Mouse (Mus musculus) hindbrain, embryonic 16.5 days (tissue): ENCODE data around the gene Tex14. TPM values are rescaled to one million over a fixed set of nuclear protein-coding genes. Genes with fewer than 3 reads are reported as not detected.
"Not testable (repeated sequence)": the region's sequence is repeated elsewhere in the genome, so short reads cannot be mapped to it uniquely, and the experiment has no call there.

Experiments used
- ATAC-seq: fragments of 200-750 bp; cut with Nextera tagmentation; 2 replicates; pipeline ENCODE4 v1.8.0; 2017; ENCODE audit warnings: moderate TSS enrichment, moderate library complexity
- H3K27ac ChIP-seq: fragments of 300-500 bp; sonication (generic); 2 replicates; pipeline ENCODE4 v1.5.1; 2014; ENCODE audit warnings: low read depth, mild to moderate bottlenecking, control low read depth, low read length, moderate library complexity
- H3K27me3 ChIP-seq: fragments of 300-500 bp; sonication (generic); replicated peaks from 2 replicates; pipeline ENCODE4 v1.6.1; 2014; ENCODE audit warnings: low read length; ENCODE audit not compliant: control insufficient read depth, insufficient read depth
- H3K36me3 ChIP-seq: fragments of 300-500 bp; sonication (generic); 2 replicates; pipeline ENCODE4 v1.6.1; 2014; ENCODE audit warnings: mild to moderate bottlenecking, low read length, moderate library complexity, mixed read lengths; ENCODE audit not compliant: control insufficient read depth, insufficient read depth
- H3K4me1 ChIP-seq: fragments of 300-500 bp; sonication (generic); 2 replicates; pipeline ENCODE4 v1.6.1; 2014; ENCODE audit warnings: low read depth, low read length; ENCODE audit not compliant: control insufficient read depth, insufficient read depth
- H3K4me2 ChIP-seq: fragments of 300-500 bp; sonication (generic); 2 replicates; pipeline ENCODE4 v1.6.1; 2014; ENCODE audit warnings: mild to moderate bottlenecking, low read length, control low read depth, moderate library complexity
- H3K4me3 ChIP-seq: fragments of 300-500 bp; sonication (generic); 2 replicates; pipeline ENCODE4 v1.5.1; 2014; ENCODE audit warnings: mild to moderate bottlenecking, low read length, control low read depth, moderate library complexity
- H3K9ac ChIP-seq: fragments of 300-500 bp; sonication (generic); 2 replicates; pipeline ENCODE4 v1.6.1; 2014; ENCODE audit warnings: low read depth, mild to moderate bottlenecking, control low read depth, low read length, moderate library complexity
- H3K9me3 ChIP-seq: fragments of 300-500 bp; sonication (generic); 2 replicates; pipeline ENCODE4 v1.6.1; 2014; ENCODE audit warnings: mild to moderate bottlenecking, low read length, moderate library complexity; ENCODE audit not compliant: control insufficient read depth
- WGBS: fragments of 180-500 bp; shearing (Covaris S2); extraction: QIAGEN DNeasy Blood & Tissue Kit; methylation state at CpG from one replicate; pipeline ENCODE4 v1.1.7; 2014; 5-methylcytosine and 5-hydroxymethylcytosine counted together
- polyA plus RNA-seq: library from polyadenylated mRNA; unstranded; fragments of >200 nt; fragmentation: Nextera tagmentation; extraction: Ambion mirVana; gene quantifications from 2 replicates; pipeline ENCODE4 v1.2.1, GENCODE M21; 2015

The Tex14 gene
- polyA plus RNA-seq, 1 experiment from 2014 or later, result 1.9 TPM

DNA sequence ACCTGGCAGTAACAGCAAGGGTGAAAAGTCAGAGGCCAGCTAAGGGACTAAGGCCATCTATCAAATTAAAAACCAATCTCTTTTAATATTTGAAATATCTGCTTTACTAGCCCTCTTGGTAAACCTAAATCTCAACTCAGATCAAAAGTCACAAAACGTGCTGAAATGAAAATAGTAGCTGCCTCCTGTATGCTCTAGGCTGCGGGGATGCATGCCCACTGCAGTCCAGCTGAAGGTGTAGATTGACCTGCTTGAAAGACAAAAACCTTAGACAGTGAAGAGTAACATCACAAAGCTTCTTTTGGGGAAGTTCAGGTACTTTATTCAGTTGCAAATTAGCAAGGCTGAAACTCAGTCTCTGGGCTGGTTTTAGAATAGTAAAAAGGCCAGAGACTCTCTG is 74.3 kb downstream of the Tex14 start:
- H3K27ac ChIP-seq, H3K4me1 ChIP-seq, H3K27me3 ChIP-seq, H3K4me2 ChIP-seq, H3K4me3 ChIP-seq, H3K36me3 ChIP-seq, H3K9me3 ChIP-seq, ATAC-seq, H3K9ac ChIP-seq: not testable (repeated sequence)
- WGBS, result 69% methylated on average over 2 of the region's 2 CpGs

DNA sequence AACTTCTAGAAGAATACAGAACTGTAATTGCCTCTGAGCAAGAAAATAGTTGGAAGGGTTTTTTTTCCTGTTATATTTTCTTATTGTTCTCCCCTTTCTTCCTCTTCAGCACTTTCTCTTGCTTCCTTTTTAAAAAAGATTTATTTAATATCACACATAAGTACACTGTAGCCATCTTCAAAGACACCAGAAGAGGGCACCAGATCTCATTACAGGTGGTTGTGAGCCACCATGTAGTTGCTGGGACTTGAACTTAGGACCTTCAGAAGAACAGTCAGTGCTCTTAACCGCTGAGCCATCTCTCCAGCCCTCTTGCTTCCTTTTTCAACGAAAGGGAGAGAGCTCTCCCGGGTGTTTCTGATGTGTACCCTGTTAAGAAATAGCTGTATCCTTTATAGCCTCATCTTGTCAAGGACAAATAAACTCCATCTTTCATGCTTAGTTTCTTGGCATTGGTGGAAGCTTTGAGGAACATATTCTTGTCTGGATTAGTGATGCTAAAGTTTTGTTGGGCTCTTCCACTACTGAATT is 79.0 kb downstream of the Tex14 start:
- Histone ChIP-seq H3K4me1 (no peaks in the 10 kb centered on the region), H3K27me3 (no peaks in the 10 kb centered on the region), H3K27ac (no peak overlapping the region), H3K9me3 (no peaks in the 10 kb centered on the region), H3K9ac (no peak overlapping the region), H3K4me3 (no peak overlapping the region), H3K4me2 (no peak overlapping the region), H3K36me3 (no peaks in the 10 kb centered on the region)
- 80% methylated on average over 3 of the region's 3 CpGs for WGBS
- no peak for ATAC-seq

DNA sequence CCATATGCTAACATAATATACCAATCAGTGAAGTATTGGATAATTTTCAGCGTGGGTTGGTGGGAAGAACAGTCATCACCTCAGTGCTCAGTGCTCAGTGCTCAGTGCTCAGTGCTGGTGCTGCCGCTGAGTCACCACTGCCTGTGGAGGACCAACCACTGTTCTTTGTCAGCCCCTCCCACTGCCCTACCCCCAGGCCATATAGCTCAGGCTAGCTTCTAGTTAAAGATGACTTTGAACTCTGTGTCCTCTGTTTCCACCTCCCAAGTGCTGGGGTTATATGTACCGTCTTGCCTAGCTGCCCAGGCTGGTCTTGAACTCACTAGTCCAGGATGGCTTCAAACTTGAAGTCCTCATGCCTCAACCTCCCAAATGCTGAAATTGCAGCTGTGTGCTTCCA is 84.1 kb downstream of the Tex14 start:
- H3K4me3 ChIP-seq, result no peak overlapping the region
- H3K9me3 ChIP-seq, result no peaks in the 10 kb centered on the region
- H3K4me1 ChIP-seq, result no peaks in the 10 kb centered on the region
- no peaks in the 10 kb centered on the region for H3K36me3 ChIP-seq
- WGBS, result 93% methylated on average over 3 of the region's 3 CpGs
- no peak overlapping the region for H3K4me2 ChIP-seq
- ATAC-seq, result no peak
- H3K27ac ChIP-seq, result no peak overlapping the region
- H3K27me3 ChIP-seq, result no peaks in the 10 kb centered on the region
- H3K9ac ChIP-seq, result no peak overlapping the region

DNA sequence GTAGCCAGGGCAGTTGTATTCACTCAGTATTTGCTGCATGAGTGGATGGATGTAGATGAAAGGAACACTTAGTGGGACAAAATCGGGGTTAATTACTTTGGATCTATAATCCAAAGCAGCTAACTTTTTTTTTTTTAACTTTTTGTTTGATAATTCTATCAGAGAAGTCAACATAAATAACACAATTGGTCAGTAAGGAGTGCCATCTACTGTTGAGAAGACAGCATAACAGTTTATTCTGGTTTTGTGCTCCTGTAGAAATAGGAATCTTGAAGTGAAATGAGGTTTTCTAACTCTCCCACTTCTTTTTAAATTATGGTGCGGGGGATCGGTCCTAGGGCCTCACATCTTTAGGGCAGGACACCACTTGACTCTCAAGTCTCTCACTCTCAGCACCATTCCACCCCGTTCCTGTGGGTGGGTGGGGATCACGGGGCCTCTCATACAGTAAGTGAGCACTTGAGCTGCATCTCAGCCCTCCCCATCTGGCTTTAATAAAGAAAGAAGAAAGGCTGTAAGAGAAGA is 99.9 kb downstream of the Tex14 start:
- Histone ChIP-seq H3K9ac (no peak overlapping the region), H3K4me1 (no peaks in the 10 kb centered on the region), H3K27ac (no peak overlapping the region), H3K4me2 (no peak overlapping the region), H3K27me3 (no peaks in the 10 kb centered on the region), H3K36me3 (no peaks in the 10 kb centered on the region), H3K4me3 (no peak overlapping the region), H3K9me3 (no peaks in the 10 kb centered on the region)
- no peak for ATAC-seq
- 68% methylated on average over 5 of the region's 5 CpGs for WGBS

- Histone ChIP-seq H3K27ac (no peak overlapping the region), H3K4me1 (no peaks in the 10 kb centered on the region), H3K27me3 (no peaks in the 10 kb centered on the region), H3K9ac (no peak overlapping the region), H3K9me3 (no peaks in the 10 kb centered on the region), H3K36me3 (no peaks in the 10 kb centered on the region), H3K4me3 (no peak overlapping the region), H3K4me2 (no peak overlapping the region)
- ATAC-seq, result no peak
- 70% methylated on average over 3 of the region's 3 CpGs for WGBS
Measured at GRCm38 (mm10) chr11:87506502-87506901, 101.6 kb downstream of the Tex14 start.

- H3K36me3 ChIP-seq, result no peaks in the 10 kb centered on the region
- no peak for ATAC-seq
- H3K4me3 ChIP-seq, result no peak overlapping the region
- no peak overlapping the region for H3K9ac ChIP-seq
- no peaks in the 10 kb centered on the region for H3K27me3 ChIP-seq
- no peak overlapping the region for H3K27ac ChIP-seq
- H3K4me2 ChIP-seq, result no peak overlapping the region
- no peaks in the 10 kb centered on the region for H3K4me1 ChIP-seq
- no peaks in the 10 kb centered on the region for H3K9me3 ChIP-seq
Measured at GRCm38 (mm10) chr11:87507043-87507442, 102.2 kb downstream of the Tex14 start.

DNA sequence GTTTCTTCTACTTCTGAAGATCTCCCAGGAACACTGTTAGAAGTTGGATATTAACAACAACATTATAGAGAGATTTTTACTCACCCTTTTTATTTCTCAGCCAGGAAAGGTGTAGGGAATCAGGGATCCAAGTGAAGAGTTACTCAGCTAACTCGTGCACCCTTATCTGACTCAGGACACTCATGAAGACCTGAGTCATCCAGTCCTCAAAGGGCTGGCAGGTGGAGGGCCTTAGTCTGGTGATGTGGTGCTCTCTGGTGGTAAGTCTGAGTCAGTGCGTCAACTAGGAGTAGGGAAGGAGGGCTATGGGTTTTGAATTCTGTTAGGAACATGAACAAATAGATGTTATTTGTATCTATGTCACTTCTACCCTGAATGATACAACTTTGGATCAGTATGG is 114.4 kb downstream of the Tex14 start:
- H3K9me3 ChIP-seq, result no peaks in the 10 kb centered on the region
- no peaks in the 10 kb centered on the region for H3K27me3 ChIP-seq
- no peak overlapping the region for H3K4me3 ChIP-seq
- no peak overlapping the region for H3K27ac ChIP-seq
- no peak overlapping the region for H3K9ac ChIP-seq
- H3K36me3 ChIP-seq, result no peaks in the 10 kb centered on the region
- H3K4me2 ChIP-seq, result no peak overlapping the region
- ATAC-seq, result no peak
- 12% methylated on average over 2 of the region's 2 CpGs for WGBS
- H3K4me1 ChIP-seq, result no peaks in the 10 kb centered on the region

GRCm38 (mm10) chr11:87523466-87523865 is 118.6 kb downstream of the Tex14 start:
- no peak for ATAC-seq
- Histone ChIP-seq H3K4me2 (no peak overlapping the region), H3K27me3 (no peaks in the 10 kb centered on the region), H3K4me3 (no peak overlapping the region), H3K9ac (no peak overlapping the region), H3K27ac (no peak overlapping the region), H3K36me3 (no peaks in the 10 kb centered on the region), H3K4me1 (no peaks in the 10 kb centered on the region), H3K9me3 (no peaks in the 10 kb centered on the region)
- WGBS, result 78% methylated on average over 5 of the region's 5 CpGs

- no peak overlapping the region for H3K4me3 ChIP-seq
- H3K36me3 ChIP-seq, result no peaks in the 10 kb centered on the region
- no peaks in the 10 kb centered on the region for H3K9me3 ChIP-seq
- H3K27me3 ChIP-seq, result no peaks in the 10 kb centered on the region
- no peak overlapping the region for H3K9ac ChIP-seq
- no peak overlapping the region for H3K27ac ChIP-seq
- H3K4me2 ChIP-seq, result no peak overlapping the region
- ATAC-seq, result no peak
- no peaks in the 10 kb centered on the region for H3K4me1 ChIP-seq
Measured at GRCm38 (mm10) chr11:87523967-87524366, 119.1 kb downstream of the Tex14 start.

DNA sequence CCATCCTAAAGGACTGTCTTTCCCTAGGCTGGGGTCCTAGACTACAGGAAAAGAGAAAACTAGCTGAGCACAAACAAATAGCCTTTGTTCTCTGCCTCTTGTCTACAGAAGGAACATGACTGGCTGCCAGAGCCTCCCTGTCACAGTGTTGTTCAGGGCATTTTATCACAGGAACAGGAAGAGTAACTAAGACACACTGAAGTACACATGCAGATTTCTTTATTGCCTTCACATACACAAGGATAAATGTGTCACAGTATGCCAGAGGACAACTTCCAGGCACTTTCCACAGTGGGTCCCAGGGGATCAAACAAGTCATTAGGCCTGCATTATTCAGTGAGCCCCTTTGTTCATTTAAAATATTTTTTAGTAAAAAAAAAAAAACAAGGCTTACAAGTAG is 119.9 kb downstream of the Tex14 start:
- ATAC-seq, result no peak
- Histone ChIP-seq H3K4me2 (no peak overlapping the region), H3K9ac (no peak overlapping the region), H3K27ac (no peak overlapping the region), H3K36me3 (no peaks in the 10 kb centered on the region), H3K4me1 (no peaks in the 10 kb centered on the region), H3K4me3 (no peak overlapping the region), H3K9me3 (no peaks in the 10 kb centered on the region), H3K27me3 (no peaks in the 10 kb centered on the region)
